Mouse (Mus musculus) kidney, embryonic 15.5 days (tissue): ENCODE results near the gene Zscan26. TPM values are rescaled to one million over a fixed set of nuclear protein-coding genes. Genes with fewer than 3 reads are reported as not detected.
A peak's percentile ranks its signal among the peaks of the same experiment; 100 is the strongest.

Experiments used
- ATAC-seq: fragments of 200-750 bp; cut with Nextera tagmentation; replicated peaks from 2 replicates; pipeline ENCODE4 v1.8.0; 2017; ENCODE audit warnings: moderate TSS enrichment; ENCODE audit not compliant: low FRiP score
- H3K27ac ChIP-seq: fragments of 300-500 bp; sonication (generic); 2 replicates; pipeline ENCODE4 v1.5.1; 2015; ENCODE audit warnings: mild to moderate bottlenecking, inconsistent platforms
- H3K27me3 ChIP-seq: fragments of 300-500 bp; sonication (generic); 2 replicates; pipeline ENCODE4 v1.6.1; 2015; ENCODE audit warnings: inconsistent platforms
- H3K36me3 ChIP-seq: fragments of 300-500 bp; sonication (generic); 2 replicates; pipeline ENCODE4 v1.6.1; 2015; ENCODE audit warnings: inconsistent platforms
- H3K4me1 ChIP-seq: fragments of 300-500 bp; sonication (generic); 2 replicates; pipeline ENCODE4 v1.6.1; 2015; ENCODE audit warnings: inconsistent platforms
- H3K4me2 ChIP-seq: fragments of 300-500 bp; sonication (generic); 2 replicates; pipeline ENCODE4 v1.6.1; 2015; ENCODE audit warnings: moderate library complexity, mild to moderate bottlenecking, inconsistent platforms
- H3K4me3 ChIP-seq: fragments of 300-500 bp; sonication (generic); replicated peaks from 2 replicates; pipeline ENCODE4 v1.5.1; 2015; ENCODE audit warnings: mild to moderate bottlenecking, inconsistent platforms
- H3K9ac ChIP-seq: fragments of 300-500 bp; sonication (generic); 2 replicates; pipeline ENCODE4 v1.6.1; 2015; ENCODE audit warnings: mild to moderate bottlenecking, inconsistent platforms
- H3K9me3 ChIP-seq: fragments of 300-500 bp; sonication (generic); replicated peaks from 2 replicates; pipeline ENCODE4 v1.6.1; 2016; ENCODE audit warnings: inconsistent platforms
- WGBS: fragments of 180-500 bp; shearing (Covaris S2); methylation state at CpG from one replicate; pipeline ENCODE4 v1.1.7; 2015; ENCODE audit warnings: mixed read lengths; 5-methylcytosine and 5-hydroxymethylcytosine counted together
- polyA plus RNA-seq: library from polyadenylated mRNA; unstranded; fragments of >200 nt; fragmentation: Nextera tagmentation; extraction: Ambion mirVana; gene quantifications from 2 replicates; pipeline ENCODE4 v1.2.1, GENCODE M21; 2015

Gene Zscan26
- polyA plus RNA-seq, 1 experiment from 2014 or later = 37.0 TPM

DNA sequence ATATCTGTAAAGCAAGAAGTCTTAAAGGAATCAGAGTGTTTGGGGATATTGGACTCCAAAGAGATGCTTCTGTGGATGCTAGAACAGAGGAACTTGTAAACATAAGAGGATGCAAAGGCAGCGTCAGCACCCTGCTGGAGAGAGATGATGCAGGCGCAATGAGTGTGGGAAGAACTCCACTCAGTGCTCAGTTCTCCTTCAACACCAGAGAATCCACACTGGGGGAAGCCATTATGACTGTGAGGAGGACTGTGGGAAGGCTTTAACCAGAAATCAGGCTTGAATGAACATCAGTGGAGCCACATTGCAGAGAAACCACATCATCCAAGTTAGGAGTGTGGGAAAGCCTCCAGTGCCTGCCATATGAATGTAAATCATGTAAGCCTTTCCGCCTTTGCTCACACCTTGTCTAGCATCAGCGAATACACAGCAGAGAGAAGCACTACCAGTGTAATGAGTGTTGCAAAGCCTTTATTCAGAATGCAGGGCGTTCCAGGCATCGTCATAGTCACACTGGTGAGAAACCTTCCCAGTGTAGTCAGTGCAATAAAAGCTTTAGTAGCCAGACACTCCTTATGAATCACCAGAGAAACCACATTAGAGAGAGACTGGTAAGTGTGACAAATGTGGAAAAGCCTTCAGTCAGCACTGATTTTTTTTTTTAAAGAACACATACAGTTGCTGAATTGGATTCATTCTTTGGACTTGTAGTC lies 36.1 kb downstream of the Zscan26 start:
- Histone ChIP-seq H3K36me3 (no peaks in the 10 kb centered on the region), H3K9ac (no peak overlapping the region), H3K4me3 (no peak overlapping the region), H3K4me1 (no peaks in the 10 kb centered on the region), H3K27me3 (no peaks in the 10 kb centered on the region), H3K4me2 (no peak overlapping the region), H3K27ac (no peak overlapping the region), H3K9me3 (no peaks in the 10 kb centered on the region)
- WGBS = 62% methylated on average over 6 of the region's 6 CpGs
- no peak for ATAC-seq

- Histone ChIP-seq H3K27ac (no peak overlapping the region), H3K9ac (no peak overlapping the region), H3K4me3 (no peak overlapping the region), H3K27me3 (no peaks in the 10 kb centered on the region), H3K9me3 (no peaks in the 10 kb centered on the region), H3K36me3 (no peaks in the 10 kb centered on the region), H3K4me2 (no peak overlapping the region), H3K4me1 (no peaks in the 10 kb centered on the region)
- 93% methylated on average over 2 of the region's 2 CpGs for WGBS
- ATAC-seq = no peak
Measured at GRCm38 (mm10) chr13:21415750-21416149, 37.8 kb downstream of the Zscan26 start.

- Histone ChIP-seq H3K4me3 (no peak overlapping the region), H3K27me3 (no peaks in the 10 kb centered on the region), H3K36me3 (no peaks in the 10 kb centered on the region), H3K9me3 (no peaks in the 10 kb centered on the region), H3K4me1 (no peaks in the 10 kb centered on the region), H3K9ac (no peak overlapping the region), H3K4me2 (no peak overlapping the region), H3K27ac (no peak overlapping the region)
- 76% methylated on average over 4 of the region's 4 CpGs for WGBS
- no peak for ATAC-seq
Measured at GRCm38 (mm10) chr13:21415266-21415665, 38.3 kb downstream of the Zscan26 start.

GRCm38 (mm10) chr13:21414231-21415212 lies 39.0 kb downstream of the Zscan26 start:
- peak; percentile 15; the same call in 1 of the 2 replicates for ATAC-seq
- Histone ChIP-seq H3K9ac (no peak overlapping the region), H3K4me1 (no peaks in the 10 kb centered on the region), H3K27ac (no peak overlapping the region), H3K4me3 (no peak overlapping the region), H3K36me3 (no peaks in the 10 kb centered on the region), H3K27me3 (no peaks in the 10 kb centered on the region), H3K9me3 (no peaks in the 10 kb centered on the region), H3K4me2 (no peak overlapping the region)
- 71% methylated on average over 15 of the region's 15 CpGs for WGBS

DNA sequence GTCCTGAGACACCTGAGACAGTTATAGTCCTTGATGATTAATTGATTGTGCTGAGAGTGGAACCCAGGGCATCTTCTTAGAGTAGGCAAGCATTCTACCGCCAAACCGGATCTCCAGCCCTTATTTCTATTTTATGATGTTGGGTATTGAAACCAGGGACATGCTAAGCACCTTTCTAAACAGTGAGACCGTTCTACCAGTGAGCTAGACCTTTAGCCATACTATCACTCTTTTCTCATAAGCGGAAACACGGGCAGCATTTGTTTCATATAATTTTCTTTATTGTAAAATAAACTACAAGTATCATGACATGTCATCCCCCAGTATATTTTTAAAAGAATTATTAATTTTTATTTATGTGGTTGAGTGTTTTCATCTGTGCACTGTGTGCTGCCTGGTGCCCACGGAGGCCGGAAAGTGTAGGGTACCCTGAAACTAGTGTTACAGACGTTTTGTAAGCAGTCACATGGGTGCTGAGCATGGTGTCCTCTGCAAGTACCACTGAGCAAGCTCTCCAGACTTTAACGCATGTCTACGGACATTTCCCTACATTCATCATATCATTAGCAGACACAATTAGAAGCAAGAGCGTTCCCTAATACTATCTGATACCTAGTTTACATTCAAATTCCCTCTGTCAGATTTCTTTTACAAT lies 44.6 kb downstream of the Zscan26 start:
- peak overlapping the region; percentile 53 for H3K4me3 ChIP-seq
- H3K9me3 ChIP-seq = no peaks in the 10 kb centered on the region
- peak overlapping the region; percentile 79 for H3K27ac ChIP-seq
- H3K4me2 ChIP-seq = peak overlapping the region; percentile 75
- H3K36me3 ChIP-seq = no peaks in the 10 kb centered on the region
- 53% methylated on average over 11 of the region's 11 CpGs for WGBS
- no peaks in the 10 kb centered on the region; the same call in 1 of the 2 replicates for H3K27me3 ChIP-seq
- H3K9ac ChIP-seq = peak overlapping the region; percentile 56; the same call in 1 of the 2 replicates
- no peak for ATAC-seq
- peaks cover 8% of the 10 kb centered on the region for H3K4me1 ChIP-seq

DNA sequence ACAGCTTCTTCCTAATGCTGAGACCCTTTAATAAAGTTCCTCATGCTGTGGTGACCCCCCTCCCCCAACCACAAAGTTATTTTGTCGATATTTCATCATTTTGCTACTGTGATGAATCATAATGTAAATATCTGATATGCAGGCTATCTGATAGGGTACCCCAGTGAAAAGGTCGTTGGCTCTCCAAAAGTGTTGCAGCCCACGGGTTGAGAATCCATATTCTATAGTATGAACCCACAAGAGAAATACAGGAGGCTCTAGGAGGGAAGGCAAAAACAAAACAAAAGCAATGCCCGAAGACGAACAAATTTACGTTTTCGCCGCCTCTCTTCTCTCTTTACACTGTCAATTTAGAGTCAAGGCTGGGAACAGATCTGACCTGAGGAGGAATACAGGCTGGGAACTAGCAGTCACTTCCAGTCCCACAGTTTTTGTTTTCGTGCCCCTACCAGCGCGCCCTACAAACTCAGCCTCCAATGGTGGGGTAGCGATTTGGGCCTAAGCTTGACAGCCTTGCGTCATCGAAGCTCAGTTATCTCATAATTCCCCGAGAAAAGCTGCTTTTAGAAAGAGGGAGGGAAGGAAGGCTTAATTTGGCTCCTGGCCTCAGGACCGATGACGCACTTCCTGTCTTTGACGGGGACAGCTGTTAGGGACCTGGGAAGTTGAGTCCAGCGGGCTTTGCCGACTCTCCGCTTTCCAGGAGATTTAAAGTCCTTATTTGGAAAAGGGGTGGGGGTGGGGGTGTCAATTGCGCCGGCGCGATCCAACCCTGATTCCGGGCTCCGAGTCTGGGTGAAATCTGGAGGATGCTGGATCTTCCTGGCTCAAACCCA lies 45.3 kb downstream of the Zscan26 start:
- H3K9me3 ChIP-seq = no peaks in the 10 kb centered on the region
- H3K4me2 ChIP-seq = peak overlapping the region; percentile 75
- H3K9ac ChIP-seq = peak overlapping the region; percentile 56
- peak; percentile 96 for ATAC-seq
- 3% methylated on average over 27 of the region's 27 CpGs for WGBS
- no peaks in the 10 kb centered on the region; the same call in 1 of the 2 replicates for H3K27me3 ChIP-seq
- peaks cover 8% of the 10 kb centered on the region for H3K4me1 ChIP-seq
- peak overlapping the region; percentile 53 for H3K4me3 ChIP-seq
- no peaks in the 10 kb centered on the region for H3K36me3 ChIP-seq
- H3K27ac ChIP-seq = peak overlapping the region; percentile 79

DNA sequence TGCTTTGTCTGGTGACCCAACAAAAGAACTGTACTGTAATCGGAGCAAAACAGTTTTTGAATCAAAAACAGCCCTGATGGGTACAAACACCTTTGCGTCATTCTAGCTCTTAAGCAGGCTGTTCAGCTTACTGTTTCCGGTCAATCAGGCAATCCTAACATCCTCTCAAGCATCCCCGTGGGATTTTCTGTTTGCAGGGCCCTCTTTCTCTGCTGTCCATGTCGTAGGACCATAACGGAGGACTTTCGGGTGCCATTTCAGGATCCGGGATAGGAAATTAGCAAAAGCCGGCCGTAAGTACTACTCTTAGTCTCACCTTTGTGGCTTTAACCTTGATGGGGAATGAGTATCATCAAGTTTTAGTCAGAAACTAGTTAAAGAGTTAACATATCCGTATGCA lies 46.2 kb downstream of the Zscan26 start:
- no peak for ATAC-seq
- H3K27me3 ChIP-seq = no peaks in the 10 kb centered on the region; the same call in 1 of the 2 replicates
- H3K9ac ChIP-seq = no peak overlapping the region
- H3K4me3 ChIP-seq = no peak overlapping the region
- 77% methylated on average over 11 of the region's 11 CpGs for WGBS
- H3K4me2 ChIP-seq = peak overlapping the region; percentile 75
- peaks cover 8% of the 10 kb centered on the region for H3K4me1 ChIP-seq
- no peak overlapping the region for H3K27ac ChIP-seq
- H3K9me3 ChIP-seq = no peaks in the 10 kb centered on the region
- H3K36me3 ChIP-seq = no peaks in the 10 kb centered on the region

DNA sequence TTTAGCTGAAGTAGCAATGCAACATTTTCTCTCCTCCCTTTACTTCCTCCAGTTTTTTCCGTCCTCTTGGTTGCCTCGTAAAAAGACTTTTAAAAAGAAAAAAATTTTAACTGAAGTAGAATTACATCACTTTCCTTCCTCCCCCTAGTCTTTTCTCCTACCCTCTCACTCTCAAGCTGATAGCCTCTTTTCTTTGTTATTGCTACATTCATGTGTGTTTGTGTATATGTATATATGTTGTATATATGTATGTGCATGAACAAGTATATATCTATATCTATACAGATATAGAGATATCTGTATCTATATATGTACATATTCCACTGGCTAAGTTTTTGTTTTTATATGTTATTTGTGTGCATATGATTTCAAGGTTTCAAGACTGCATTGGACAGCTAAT lies 50.7 kb downstream of the Zscan26 start:
- peaks cover 22% of the 10 kb centered on the region for H3K36me3 ChIP-seq
- no peaks in the 10 kb centered on the region; the same call in 1 of the 2 replicates for H3K27me3 ChIP-seq
- peak overlapping the region; percentile 87 for H3K4me3 ChIP-seq
- peak overlapping the region; percentile 86 for H3K9ac ChIP-seq
- H3K4me1 ChIP-seq = peaks cover 14% of the 10 kb centered on the region
- H3K4me2 ChIP-seq = peak overlapping the region; percentile 76
- 0% methylated on average over 2 of the region's 2 CpGs for WGBS
- 0 out of 2 replicates have a peak overlapping the region, but pooled peaks have one; percentile 74 for H3K27ac ChIP-seq
- no peaks in the 10 kb centered on the region for H3K9me3 ChIP-seq
- no peak for ATAC-seq

DNA sequence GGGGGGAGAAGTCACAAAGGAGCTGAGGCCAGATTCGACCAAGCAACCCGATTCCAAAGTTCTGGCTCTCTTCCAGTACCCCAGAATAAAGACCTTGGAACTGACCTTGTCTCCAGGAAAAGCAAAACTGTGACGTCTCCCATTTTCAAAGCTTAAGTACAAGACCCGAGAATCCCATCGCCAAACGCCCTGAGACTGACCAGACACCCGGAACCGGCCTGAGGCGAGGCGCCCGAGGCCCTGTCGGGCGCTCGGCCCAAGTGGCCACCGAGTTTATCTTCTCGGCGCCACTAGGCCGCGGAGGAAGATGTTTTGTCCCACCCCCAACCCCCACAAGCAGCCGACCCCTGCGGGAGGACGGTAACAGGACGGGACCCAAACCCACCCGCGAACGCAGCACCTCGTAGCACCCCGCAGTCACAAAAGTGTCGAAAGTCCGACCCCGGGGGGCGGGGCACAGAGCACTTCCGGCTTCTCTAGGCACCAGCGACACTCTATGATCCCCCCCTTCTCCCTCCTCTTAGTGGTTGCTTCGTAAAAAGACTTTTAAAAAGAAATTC lies 51.2 kb downstream of the Zscan26 start, which contains the start of gene Zkscan3:
Gene Zkscan3, minus strand, starts transcription at position 469 of the 560 bp plus-strand sequence.
- WGBS = under 1% methylated on average over 35 of the region's 35 CpGs
- Histone ChIP-seq H3K27ac (peak within 1 kb of the TSS; percentile 74), H3K9ac (peak within 1 kb of the TSS; percentile 86), H3K9me3 (no peaks in the 10 kb centered on the region), H3K36me3 (peaks cover 25% of the 10 kb centered on the region), H3K4me2 (peak within 1 kb of the TSS; percentile 76), H3K4me3 (peak within 1 kb of the TSS; percentile 87), H3K4me1 (peaks cover 10% of the 10 kb centered on the region), H3K27me3 (no peaks in the 10 kb centered on the region; the same call in 1 of the 2 replicates)
- peak; percentile 95 for ATAC-seq

DNA sequence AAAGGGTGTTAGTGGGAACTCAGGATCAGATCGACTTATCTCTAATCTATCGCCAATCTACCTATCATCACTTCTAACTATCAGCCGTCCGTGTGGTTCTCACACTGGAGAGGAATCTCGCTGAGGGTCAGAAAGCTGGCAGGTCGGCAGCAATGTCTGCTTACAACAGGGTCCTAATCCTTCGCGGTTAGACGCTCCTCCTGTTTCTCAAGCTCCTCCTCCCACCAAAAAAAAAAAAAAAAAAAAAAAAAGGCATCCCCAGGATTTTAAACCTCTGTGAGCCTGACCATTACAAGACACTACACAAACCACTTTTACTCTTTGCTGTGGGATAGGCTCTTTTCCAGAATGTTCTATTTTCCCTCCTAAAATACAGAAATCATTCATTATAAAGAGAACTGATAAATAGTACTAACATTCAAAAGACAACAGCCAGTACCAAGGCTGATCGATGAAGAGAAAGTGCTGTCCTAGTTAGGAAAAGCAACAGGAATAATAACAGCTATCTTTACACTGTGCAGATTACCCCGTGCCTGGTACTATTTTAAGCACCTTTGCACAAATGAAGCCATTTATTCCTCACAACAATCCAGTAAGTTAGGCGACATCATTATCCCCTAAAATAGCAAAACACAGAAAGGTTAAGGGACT lies 51.8 kb downstream of the Zscan26 start:
- Histone ChIP-seq H3K27me3 (no peaks in the 10 kb centered on the region; the same call in 1 of the 2 replicates), H3K9me3 (no peaks in the 10 kb centered on the region), H3K27ac (peak overlapping the region; percentile 74), H3K36me3 (peaks cover 26% of the 10 kb centered on the region), H3K4me1 (peaks cover 10% of the 10 kb centered on the region), H3K4me3 (peak overlapping the region; percentile 87), H3K9ac (peak overlapping the region; percentile 86), H3K4me2 (peak overlapping the region; percentile 76)
- ATAC-seq = peak; percentile 43; the same call in 1 of the 2 replicates
- WGBS = 10% methylated on average over 12 of the region's 12 CpGs
